Mouse (Mus musculus) heart, postnatal 14 days (tissue): ENCODE results near the gene Vps45. TPM values are rescaled to one million over a fixed set of nuclear protein-coding genes. Genes with fewer than 3 reads are reported as not detected.

Experiments
- DNase-seq, 2 experiments: peaks; one replicate each; pipeline ENCODE4 v3.0.0; 2021 to 2022
- intact Hi-C: fragments of 180-260 bp; cut with DNase I; formaldehyde crosslinking; loops from one replicate; pipeline ENCODE4 v1.15.1; 2025
- total RNA-seq, 2 experiments: library from RNA; stranded (reverse); gene quantifications; 2 replicates each; pipeline ENCODE4 v1.2.3; 2021

Gene Vps45
- total RNA-seq, 2 experiments from 2014 or later: 27.7 to 29.7 TPM

DNA sequence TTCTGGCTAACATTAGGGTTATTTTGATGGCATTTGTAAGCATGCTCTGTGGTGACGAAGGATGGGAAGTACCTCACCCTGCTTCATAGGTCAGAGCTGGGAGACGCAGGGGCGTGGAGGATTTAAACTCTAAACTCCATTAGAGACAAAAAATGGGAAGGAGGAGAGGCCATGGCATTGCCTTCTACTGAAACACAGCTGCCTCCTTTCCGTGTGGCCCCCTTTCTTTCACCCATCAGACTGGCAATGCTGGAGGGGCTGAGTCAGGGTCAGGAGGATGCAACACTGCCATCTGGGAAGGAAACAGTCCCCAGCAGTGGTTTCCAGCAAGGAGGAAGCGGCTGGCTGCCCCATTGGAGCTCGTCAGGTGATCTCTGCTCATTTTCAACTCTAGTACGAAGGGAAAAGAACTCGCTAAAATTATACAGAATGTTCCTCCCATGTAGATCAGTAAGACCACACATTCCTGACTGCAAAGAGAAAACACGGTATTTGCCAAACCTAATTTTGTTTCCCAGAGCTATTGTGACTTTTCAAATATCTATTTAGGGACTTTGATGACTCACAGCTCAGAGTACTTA lies 57.3 kb downstream of the Vps45 start:
- no peak for DNase-seq
- intact Hi-C loops: no loop called here

DNA sequence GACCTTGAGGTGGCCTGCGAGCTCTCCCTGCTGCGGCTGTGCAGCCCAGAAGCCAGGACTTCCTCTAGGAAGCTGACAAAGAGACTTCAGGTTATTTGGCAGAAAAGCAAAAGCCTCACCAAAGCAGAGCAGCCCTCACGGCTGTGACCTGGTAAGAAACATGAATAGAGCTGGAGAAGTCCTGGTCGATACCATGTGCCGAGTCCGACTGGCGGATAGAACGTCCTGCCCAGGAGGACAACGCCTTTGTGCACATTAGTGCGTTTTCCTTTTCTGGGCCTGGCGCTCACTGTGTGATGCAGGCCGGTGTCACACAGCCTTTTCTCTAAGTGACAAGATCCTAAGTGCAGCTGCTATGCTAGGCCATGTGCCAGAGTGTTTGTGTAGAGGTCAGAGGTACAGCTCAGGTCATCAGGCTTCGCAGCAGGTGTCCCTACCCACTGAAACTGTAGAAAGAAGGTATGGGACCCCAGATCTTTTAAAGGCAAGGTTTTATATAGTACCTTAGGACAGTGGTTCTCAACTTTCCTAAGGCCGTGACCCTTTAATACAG lies 58.1 kb downstream of the Vps45 start:
- intact Hi-C loops: no loop called here

DNA sequence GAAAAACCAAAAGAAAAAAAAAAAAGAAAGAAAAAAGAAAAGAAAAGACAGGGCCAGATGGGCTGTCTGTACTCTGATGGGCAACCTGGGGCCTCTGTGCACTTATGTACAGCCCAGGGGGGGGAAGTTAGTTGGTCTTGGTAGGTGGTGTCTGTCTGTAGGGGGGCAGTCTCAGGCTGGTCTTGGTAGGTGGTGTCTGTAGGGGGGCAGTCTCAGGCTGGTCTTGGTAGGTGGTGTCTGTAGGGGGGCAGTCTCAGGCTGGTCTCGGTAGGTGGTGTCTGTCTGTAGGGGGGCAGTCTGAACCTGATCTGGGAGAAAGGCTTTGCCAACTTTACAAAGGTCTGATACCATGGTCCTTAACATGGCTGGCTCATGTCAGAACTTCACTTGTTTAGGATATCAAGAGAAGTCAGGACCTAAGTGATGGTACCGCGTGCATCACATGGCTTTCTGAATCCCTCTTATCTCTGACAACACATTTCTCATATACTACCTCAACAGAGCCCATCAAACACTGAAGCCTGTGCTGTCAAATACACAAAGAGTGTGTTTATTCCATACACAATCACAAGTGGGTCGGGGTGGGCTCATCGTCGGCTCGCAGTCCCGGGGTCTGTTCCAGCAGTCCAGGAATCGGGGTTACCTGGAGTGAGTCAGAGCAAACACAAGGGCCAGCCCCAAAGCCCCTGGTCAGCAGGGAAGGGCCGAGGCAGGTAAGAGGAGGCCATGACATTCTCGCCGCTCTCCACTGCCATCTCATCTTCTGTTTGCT lies 58.8 kb downstream of the Vps45 start:
- intact Hi-C loops: no loop called here
- no peak for DNase-seq

More for the DNA sequence above, 58.1 kb downstream of the Vps45 start:
- DNase-seq: peak in 1 of 2 experiments; percentile 33

DNA sequence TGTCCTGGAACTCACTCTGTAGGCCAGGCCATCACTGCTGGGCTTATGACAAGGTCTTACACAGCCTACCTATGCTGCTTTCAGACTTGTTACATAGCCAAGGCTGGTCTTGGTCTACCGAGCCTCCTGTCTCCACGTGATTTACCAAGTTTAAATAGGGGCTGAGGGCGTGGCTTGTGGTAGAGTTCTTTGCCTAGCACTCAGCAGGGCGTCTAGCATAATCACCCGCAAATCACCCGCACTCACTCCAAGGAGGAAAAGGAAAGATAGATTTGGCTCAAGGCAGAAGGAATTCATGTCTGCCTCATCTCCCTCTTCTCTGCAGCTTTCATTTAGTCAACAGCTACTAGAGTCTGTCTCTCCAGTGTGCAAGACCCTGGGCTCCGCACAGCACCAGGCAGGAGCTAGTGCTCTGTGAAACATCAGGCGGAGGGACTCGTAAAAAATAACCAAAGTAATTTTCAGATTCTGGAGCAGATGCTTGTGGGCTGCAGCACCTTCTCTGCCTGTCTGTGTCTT lies 61.0 kb downstream of the Vps45 start:
- intact Hi-C loops: loop anchor here (2.0 kb wide), 1 partner anchor 30 kb away; no protein-coding TSS in a partner anchor
- DNase-seq: peak in 1 of 2 experiments; percentile 34

DNA sequence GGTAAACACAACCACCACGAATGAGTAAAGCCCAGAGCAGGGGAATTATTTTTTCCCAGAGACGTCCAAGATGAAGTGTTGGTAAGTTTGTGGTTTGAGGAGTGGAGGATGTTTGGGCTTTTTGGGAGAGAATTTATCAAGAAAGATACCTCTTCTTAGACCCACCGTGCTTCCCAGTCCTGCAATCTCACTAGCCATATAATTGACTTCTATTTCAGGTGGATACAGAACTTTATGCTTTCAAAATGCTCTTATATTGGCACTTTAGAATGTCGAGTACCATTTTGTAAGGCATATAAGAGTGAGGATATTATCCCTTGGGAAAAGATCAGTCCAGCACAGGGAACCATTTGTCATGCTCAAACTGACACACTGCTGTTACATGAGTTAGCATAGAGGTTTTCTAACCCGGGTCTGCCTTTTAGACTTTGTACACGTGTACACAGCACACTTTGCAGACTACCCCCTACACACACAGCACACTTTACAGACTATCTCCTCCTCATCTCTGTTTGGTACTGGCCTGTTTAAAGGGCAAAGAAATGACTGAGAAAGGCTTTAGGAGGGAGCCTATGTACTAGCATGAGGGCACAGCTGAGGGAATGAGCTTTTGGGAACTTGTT lies 61.7 kb downstream of the Vps45 start:
- DNase-seq: no peak
- intact Hi-C loops: loop anchor here (2.0 kb wide), 1 partner anchor 30 kb away; no protein-coding TSS in a partner anchor

DNA sequence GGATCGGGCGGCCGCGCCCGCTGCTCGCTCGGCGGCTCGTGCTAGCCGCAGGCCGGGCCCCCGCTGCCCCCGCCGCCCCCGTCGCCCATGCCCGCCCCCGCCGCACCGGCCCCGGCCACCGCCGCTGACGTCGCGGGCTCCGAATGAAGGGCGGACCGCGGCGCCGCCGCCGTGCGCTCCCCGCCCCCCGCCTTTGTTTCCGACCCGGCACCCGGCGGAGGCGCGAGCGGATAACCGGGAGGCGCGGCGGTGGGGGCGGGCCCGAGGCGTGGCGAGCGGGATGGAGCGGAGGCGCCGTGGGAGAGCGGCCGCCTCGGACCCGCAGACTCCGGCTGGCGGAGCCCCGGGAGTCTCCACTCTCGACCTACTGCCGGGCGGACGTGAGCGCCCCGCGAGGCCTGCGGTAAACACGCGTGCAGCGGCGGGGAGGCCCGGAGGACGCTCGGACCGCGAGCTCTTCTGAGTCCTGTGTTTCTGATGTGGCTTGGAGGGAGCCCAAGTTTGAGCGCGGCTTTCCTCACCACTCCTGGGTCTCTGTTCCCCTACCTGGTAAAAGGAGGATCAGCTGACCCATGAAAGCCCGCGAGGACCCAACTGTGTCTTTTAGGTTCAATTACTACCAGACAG lies 62.4 kb downstream of the Vps45 start, which contains the start of gene Plekho1:
Plekho1 (minus strand) TSS at position 200 of the 627 bp plus-strand sequence.
- intact Hi-C loops: loop anchor here (2.0 kb wide), 1 partner anchor 29 kb away; no protein-coding TSS in a partner anchor
- DNase-seq: peak; percentile 77 to 88

DNA sequence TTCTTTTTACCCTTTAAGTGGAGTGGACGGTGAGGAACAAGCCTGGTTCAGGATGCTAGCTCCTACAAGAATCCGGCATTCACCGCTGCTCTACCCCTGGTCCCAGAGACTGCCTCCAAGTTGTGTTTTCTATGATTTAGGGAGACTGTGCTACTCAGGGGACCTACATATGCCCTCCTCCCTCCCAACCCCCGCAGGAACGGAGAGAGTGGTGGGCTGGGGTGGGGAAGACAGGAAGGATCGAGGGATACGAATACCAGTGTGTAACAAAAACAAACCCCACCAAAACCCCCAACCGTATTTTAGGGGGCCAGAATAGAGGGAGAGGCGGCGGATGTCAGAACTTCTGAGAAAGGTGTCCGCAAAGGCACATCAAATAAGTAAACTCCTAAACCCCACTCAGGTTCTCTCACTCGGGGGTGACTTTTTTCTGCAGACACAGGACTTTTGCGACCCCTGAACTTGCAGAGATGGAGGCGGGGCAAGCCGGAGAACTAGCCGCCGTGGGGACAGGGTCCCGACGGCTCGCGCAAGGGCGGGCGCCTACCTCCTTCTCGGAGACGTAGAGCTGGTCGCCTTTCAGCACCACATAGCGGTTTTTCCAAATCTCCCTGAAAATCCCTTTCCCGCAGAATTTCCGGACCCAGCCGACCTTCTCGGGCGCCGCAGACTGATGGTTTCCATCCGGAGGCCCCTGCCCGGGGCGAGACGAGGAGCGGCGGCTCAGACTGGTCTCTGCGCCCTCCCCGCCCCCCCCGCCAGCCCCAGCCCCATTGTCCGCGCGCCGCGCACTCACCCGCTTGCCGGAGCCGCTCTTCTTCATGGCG lies 63.1 kb downstream of the Vps45 start:
- intact Hi-C loops: no loop called here
- peak in 1 of 2 experiments; percentile 61 for DNase-seq

DNA sequence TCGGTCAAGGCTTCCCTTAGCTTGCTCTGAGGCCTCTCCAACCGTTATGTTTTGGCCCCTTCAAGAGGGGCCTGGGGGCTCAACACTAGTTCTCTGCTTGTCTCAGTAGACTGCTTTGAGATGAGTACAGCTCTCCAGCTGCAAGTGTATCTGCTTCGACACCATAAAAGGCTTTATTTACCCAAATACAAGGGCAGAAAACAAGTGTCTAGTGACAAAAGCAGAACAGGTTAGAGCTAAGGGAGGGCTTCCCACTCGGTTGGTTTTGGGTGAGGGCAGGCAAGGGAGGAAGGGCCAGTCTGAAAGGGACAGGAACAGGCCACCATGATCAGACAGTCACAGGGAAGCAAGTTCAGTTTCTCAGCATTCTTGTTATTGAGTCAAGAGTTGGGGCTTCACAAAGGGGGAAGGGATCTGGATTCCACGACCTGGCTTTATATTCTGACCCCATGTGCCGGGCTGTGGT lies 63.9 kb downstream of the Vps45 start:
- peak in 1 of 2 experiments; percentile 40 for DNase-seq
- intact Hi-C loops: no loop called here

DNA sequence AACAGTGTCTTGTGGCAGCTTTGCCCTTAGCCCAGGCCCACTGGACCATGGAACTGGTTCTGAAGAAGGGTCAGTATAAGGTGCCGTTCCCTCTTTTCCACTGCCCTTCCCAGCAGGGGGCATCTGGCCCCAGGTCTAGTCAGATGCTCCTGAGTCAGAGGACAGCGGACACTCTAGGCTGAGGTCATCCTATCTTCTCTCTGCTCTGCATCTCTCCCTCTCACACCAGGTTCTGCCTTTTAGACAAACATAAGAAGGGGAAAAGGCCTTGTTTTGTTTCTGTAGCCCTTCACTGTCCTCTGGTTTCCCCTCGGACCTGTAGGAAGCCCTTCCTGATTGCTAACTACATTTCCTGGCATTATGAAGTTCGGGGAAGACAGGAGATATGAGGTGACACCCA lies 64.4 kb downstream of the Vps45 start:
- DNase-seq: peak; percentile 49 to 54
- intact Hi-C loops: no loop called here

DNA sequence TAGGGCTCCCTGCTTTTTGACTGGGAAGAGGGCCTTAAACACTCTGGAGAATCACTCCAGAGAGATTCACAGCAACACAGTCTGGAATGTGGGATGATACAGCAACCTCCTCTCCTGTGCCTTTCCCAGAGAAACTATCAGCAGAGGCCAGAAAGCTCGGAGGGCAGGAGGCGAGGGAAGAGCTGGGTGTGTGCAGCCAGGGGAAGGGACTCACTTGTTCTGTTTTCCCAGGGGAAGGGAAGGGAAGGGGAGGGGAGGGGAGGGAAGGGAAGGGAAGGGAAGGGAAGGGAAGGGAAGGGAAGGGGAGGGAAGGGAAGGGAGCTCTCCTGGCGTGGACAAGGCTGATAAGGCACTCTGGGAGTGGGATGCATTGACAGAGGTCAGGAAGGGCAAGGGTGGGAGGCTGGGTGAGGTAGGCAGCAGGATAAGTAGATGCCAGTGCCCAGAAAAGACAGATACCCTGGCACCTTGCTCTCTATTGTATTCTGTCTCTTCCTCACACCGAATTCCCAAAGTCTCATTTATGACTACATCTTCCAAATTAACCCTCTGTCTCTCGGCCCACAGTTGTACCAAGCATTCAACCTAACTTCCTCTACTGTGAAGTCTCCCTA lies 65.2 kb downstream of the Vps45 start:
- intact Hi-C loops: no loop called here
- DNase-seq: peak; percentile 38 to 43

DNA sequence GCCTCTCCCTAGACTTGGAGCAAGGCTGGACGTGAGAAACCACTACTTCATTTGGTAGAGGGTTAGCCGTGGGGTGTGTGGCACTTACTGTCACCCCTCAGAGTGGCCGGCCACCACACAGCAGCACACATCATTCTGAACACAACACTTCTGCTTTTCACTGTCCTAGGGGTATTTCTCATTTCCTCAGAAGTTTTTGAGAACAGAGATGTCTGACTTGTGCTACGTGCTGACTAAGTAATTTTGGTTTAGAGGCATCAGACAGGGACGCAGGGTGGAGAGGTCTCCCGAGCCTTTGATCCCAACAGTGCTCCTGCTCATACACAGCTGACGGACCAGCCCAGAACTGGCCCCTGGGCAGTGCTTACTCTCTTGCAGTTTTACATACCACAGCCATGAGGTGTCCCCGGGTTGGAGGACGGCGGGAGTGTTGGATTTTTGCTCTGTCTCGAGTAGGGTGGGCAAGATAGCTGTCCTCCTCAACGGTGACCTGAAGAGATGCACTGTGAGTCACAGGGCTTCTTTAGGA lies 67.8 kb downstream of the Vps45 start:
- DNase-seq: no peak
- intact Hi-C loops: no loop called here

DNA sequence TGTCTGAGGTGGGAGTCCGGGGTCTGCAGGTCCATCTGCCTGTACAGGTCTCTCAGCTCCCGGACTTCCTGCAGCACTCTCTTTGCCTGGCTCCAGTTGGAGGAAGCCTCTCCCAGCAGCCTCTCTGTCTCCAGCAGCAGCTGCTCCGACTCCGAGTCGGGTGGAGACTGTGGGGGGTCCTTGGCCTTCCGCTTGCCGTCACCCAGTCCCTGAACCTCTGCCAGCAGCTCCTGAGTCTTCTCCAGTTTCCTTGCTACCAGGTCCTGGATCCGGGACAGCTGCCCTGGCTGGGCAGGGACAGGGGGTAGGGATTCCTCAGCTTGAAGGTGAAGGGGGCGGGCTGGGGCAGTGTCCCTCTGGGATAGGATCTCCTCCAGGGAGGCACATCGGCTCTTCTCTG lies 69.3 kb downstream of the Vps45 start:
- DNase-seq: peak in 1 of 2 experiments; percentile 51
- intact Hi-C loops: no loop called here

DNA sequence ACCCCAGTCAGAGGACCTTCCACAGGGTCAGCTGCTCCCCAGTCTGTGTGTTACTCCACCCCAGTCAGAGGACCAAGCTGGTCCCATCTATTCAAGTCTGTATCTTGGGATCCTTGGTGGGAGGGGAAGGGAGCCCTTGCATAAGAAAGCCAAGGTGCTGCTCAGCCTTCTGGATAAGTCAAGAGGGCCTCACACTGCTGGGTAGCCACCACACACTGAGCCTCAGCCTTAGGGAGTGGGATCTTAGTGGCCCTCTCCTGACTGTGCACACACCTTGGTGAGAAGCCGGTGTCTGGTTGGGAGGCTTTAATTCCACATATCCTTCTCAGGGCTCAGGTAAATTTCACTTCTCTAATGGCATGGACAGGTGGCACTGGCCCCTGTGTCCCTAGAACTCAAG lies 70.1 kb downstream of the Vps45 start:
- DNase-seq: no peak
- intact Hi-C loops: no loop called here

DNA sequence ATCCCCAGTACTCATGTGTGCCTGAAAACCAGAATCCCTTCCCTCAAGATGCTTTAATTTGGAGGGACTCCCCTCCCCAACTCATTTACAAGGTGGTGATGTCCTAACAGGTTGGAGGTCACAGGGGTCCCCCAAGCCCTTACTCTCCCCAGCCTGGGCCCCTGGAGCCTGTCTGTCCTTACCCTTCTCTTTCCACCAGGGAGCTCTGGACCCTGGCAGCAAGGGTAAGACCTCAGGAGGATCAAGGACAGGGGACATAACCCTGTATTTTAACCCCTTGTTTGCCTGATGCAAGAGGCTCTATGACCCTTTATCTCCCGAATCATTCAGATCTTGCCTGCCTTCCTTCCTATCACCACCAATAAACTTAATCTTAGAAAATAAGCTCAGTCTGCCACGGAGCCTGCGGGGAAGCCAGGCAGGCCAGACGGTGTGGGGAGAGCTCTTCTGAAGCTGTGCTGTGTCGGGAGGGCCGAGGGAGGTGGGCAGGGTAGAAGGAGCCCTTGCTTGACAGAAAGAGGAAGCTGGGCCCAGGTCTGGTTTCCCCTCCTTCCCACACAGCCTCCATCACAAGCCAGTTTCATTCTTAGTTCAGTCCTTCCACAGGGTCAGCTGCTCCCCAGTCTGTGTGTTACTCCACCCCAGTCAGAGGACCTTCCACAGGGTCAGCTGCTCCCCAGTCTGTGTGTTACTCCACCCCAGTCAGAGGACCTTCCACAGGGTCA lies 70.7 kb downstream of the Vps45 start:
- intact Hi-C loops: no loop called here
- no peak for DNase-seq

DNA sequence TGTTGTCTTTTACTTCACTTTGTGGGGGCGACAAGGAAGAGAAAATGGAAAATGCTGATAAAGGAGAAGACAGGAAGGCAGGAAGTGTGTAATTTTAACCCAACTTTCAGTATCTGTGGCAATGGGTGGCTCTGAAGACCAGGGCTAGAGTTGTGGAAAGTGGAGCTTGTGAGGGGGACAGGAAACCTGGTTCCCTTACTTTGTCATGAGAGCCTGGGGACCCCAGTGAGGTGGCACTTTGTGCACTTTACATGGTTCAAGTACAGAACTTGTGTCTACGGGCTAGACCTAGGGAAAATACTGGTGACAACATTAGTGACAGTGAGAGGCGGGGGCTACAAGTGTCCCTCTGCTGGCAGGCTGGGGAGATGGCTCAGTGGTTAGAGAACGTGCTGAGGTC lies 71.3 kb downstream of the Vps45 start:
- no peak for DNase-seq
- intact Hi-C loops: no loop called here

DNA sequence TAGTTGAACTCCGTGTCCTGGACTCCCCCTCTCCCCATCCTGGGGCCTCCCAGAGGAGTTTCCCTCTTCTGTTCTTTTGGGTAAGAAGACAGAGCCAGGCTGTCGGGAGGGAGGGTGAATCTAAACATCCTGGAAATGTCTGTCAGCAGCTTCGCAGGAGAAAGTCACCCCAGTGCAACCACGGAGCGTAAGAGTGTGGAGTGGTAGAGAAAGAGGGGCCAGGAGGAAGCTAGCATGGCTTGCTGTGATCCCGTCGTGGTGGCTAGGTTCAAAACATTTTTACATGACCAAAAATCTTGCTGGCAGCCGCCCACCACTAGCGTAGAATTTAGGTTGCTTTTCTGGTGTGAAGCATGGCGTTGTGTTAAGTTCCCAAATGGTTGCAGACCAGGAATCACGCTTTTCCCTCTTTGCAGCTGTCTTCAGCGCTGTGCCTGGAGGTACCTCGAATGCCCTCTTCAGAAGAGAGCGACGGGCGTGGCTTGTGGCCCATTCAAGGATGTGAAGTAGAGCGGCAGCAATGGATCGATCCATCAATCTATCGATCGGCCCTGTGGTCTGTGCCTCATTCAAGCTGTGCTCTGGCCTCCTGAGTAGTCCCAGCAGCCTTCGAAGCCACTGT lies 72.2 kb downstream of the Vps45 start:
- intact Hi-C loops: no loop called here
- DNase-seq: peak; percentile 31 to 70

DNA sequence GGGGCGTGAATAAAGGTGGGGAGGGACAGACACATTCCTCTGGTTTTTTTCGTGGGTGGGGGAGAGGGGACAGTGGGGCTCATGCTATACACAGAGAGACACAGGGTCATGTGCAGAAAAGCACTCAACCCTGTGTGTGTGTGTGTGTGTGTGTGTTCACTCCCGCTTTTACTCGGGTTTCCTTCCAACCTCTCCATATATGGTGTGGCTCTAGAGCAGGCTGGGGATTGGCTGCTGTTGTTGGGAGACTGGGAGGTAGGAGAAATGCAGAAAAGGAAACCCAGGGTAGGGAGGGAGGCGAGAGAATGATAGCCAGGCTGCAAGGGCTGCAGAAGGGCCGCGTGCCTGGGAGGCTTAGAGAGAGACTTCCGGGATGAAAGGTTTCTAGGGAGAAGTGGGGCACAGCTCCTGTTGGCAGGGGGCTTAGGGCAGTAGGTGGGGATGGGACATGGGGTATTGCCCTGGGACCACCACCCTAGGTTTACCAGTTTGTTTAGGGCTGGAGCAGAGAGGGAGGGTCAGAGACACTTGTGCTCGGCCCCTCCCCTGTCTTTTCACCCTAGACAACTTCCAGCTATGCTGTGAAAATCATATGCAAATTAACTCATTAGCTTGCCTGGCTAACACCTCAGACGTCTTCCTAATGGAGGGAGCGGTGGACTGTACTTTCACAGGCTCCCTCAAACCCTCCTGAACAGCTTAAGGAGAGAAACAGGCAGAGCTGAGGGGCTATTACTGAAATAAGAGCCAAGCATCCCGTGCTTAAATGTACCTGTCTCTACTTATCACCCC lies 72.9 kb downstream of the Vps45 start:
- peak; percentile 60 to 70 for DNase-seq

More for the DNA sequence above, 72.9 kb downstream of the Vps45 start:
- intact Hi-C loops: no loop called here
